9 mouse cellular contexts compared by ENCODE assay signal in genomic region chr11:85844971-85845370, GRCm38 (mm10). TPM values are rescaled to one million over a fixed set of nuclear protein-coding genes. Genes with fewer than 3 reads are reported as not detected.
DNase-seq lines count a peak whose midpoint lies in the region; ATAC-seq and TF ChIP-seq lines count a peak whose summit lies in the region.
"Had no signal": no experiment of that assay in that cellular context is flagged by ENCODE, and none has a peak within 500 bp of the region (broad histone marks: within the 10 kb centered on the region; RNA-seq: fewer than 3 reads in every experiment).

No protein-coding gene starts in this region.

- no peaks in the 10 kb centered on the region for H3K36me3 ChIP-seq in heart, adult 2 months (ENCODE audit: control insufficient read depth, insufficient read depth, low read length)
- H3K36me3 ChIP-seq in testis, adult 2 months (ENCODE audit: control insufficient read depth, insufficient read depth, low read length) = no peaks in the 10 kb centered on the region
- H3K36me3 ChIP-seq in limb, embryonic 11.5 days (ENCODE audit: control insufficient read depth, insufficient read depth, low read length) = no peaks in the 10 kb centered on the region

- H3K27ac ChIP-seq in heart, adult 2 months = peak overlapping the region; percentile 73
- peak overlapping the region; percentile 87 for H3K27ac ChIP-seq in testis, adult 2 months (ENCODE audit: control insufficient read depth, insufficient read depth, low read depth, low read length)
- H3K27ac ChIP-seq in limb, embryonic 11.5 days (replicated peaks; ENCODE audit: low read depth, low read length) = no peak overlapping the region

- TF ChIP-seq EP300 in heart, adult 2 months (IDR thresholded peaks at IDR 0.05; ENCODE audit: insufficient read depth, low read depth, low read length) = no peak

- no peak overlapping the region; the same call in 1 of the 2 replicates for H3K4me3 ChIP-seq in heart, adult 2 months
- H3K4me3 ChIP-seq in testis, adult 2 months (ENCODE audit: control insufficient read depth, low read depth, low read length) = peak overlapping the region; percentile 93
- no peak overlapping the region; the same call in 1 of the 2 replicates for H3K4me3 ChIP-seq in limb, embryonic 11.5 days (ENCODE audit: low read depth, low read length)

- H3K9me3 ChIP-seq in limb, embryonic 11.5 days (ENCODE audit: control insufficient read depth, low read length) = no peaks in the 10 kb centered on the region

- no peak overlapping the region; the same call in 1 of the 2 replicates for H3K9ac ChIP-seq in heart, adult 2 months (ENCODE audit: low read depth, low read length)
- H3K9ac ChIP-seq in limb, embryonic 11.5 days (ENCODE audit: low read length) = no peak overlapping the region

- no peak for DNase-seq in heart, adult 2 months
- no peak for DNase-seq in heart, adult 11 months
- DNase-seq in testis, postnatal 14 days (ENCODE audit: low spot score) = no peak
- DNase-seq in limb, embryonic 11.5 days (ENCODE audit: low spot score) = no peak
- DNase-seq in yolk sac, embryonic 10.5 days (ENCODE audit: low spot score) = peak; percentile 25
- DNase-seq in adrenal gland, adult 8-10 months = no peak
- no peak for DNase-seq in gastrocnemius, postnatal 4 days (ENCODE audit: low spot score in 2 of 2)

- peaks cover 4% of the 10 kb centered on the region for H3K4me1 ChIP-seq in heart, adult 2 months (ENCODE audit: control insufficient read depth, insufficient read depth, low read length)
- H3K4me1 ChIP-seq in testis, adult 2 months (ENCODE audit: control insufficient read depth, insufficient read depth, low read length) = peaks cover 68% of the 10 kb centered on the region
- peaks cover 20% of the 10 kb centered on the region for H3K4me1 ChIP-seq in limb, embryonic 11.5 days (ENCODE audit: control insufficient read depth, insufficient read depth, low read length)

- no peak for TF ChIP-seq CTCF in heart, adult 2 months (IDR thresholded peaks at IDR 0.05)
- no peak for TF ChIP-seq CTCF in testis, adult 2 months (IDR thresholded peaks at IDR 0.05; ENCODE audit: control insufficient read depth, insufficient read depth, insufficient replicate concordance, low read depth, low read length)

- ATAC-seq in limb, embryonic 11.5 days (ENCODE audit: insufficient number of reproducible peaks, low FRiP score, low TSS enrichment, low read depth) = no peak

- intact Hi-C loops in heart, adult 2 months (cut with DNase I) = loop anchor here (2.0 to 5.0 kb wide), 7 partner anchors 128 to 512 kb away; partner anchors contain the start of gene Med13

- H3K4me2 ChIP-seq in limb, embryonic 11.5 days (ENCODE audit: low read depth, severe bottlenecking) = peak overlapping the region; percentile 74; the same call in 1 of the 2 replicates

- WGBS in heart, adult 2 months = 43% methylated on average over 5 of the region's 5 CpGs
- 27% methylated on average over 5 of the region's 5 CpGs for WGBS in limb, embryonic 11.5 days

- 0 out of 2 replicates have a peak, but pooled peaks cover 2% of the 10 kb centered on the region for H3K27me3 ChIP-seq in heart, adult 2 months (ENCODE audit: control insufficient read depth, insufficient read depth, low read length)
- peaks cover 3% of the 10 kb centered on the region for H3K27me3 ChIP-seq in testis, adult 2 months (ENCODE audit: control insufficient read depth, insufficient read depth, low read length)
- H3K27me3 ChIP-seq in limb, embryonic 11.5 days (ENCODE audit: control insufficient read depth, insufficient read depth, low read length) = peaks cover 20% of the 10 kb centered on the region

- no peaks in the 10 kb centered on the region for H3K79me2 ChIP-seq in heart, adult 2 months (replicated peaks; ENCODE audit: control insufficient read depth, insufficient read depth, low read length)

- no peak for TF ChIP-seq POLR2A in heart, adult 2 months (IDR thresholded peaks at IDR 0.05; ENCODE audit: insufficient read depth, low read depth, low read length)
- TF ChIP-seq POLR2A in testis, adult 2 months (IDR thresholded peaks at IDR 0.05; ENCODE audit: control insufficient read depth, low read depth, low read length) = no peak

RNA-seq across cellular contexts. Expression of gene Gm11444, which starts 5.2 kb away (rescaled TPM):
- not detected for total RNA-seq in heart, adult 2 months (2021)
- not detected in 2 replicates for polyA plus RNA-seq in heart, adult 2 months (2012; rRNA removed)
- polyA plus RNA-seq in testis, adult 2 months (2012; rRNA removed) = 5.7 and 8.4 TPM in 2 replicates
- not detected in 2 replicates for polyA plus RNA-seq in limb, embryonic 11.5 days (2014; fragmentation: Nextera tagmentation; extraction: Ambion mirVana)
- total RNA-seq in adrenal gland, adult 8-10 months (2022) = not detected
- not detected for total RNA-seq in gastrocnemius, postnatal 4 days (2021)
- total RNA-seq: adrenal gland, adult 2 months had no signal
- polyA plus RNA-seq: adrenal gland, adult 2 months had no signal

RNA-seq across cellular contexts. Expression of gene Tbx2, which starts 12.6 kb away (rescaled TPM):
- total RNA-seq in heart, adult 2 months (2021) = 1 to 10 TPM; 5.5 to 5.7 TPM
- polyA plus RNA-seq in heart, adult 2 months (2012; rRNA removed) = 6.9 and 7.5 TPM in 2 replicates
- 2.3 and 4.0 TPM in 2 replicates for polyA plus RNA-seq in testis, adult 2 months (2012; rRNA removed)
- 11.3 and 14.9 TPM in 2 replicates for polyA plus RNA-seq in limb, embryonic 11.5 days (2014; fragmentation: Nextera tagmentation; extraction: Ambion mirVana)
- 10 to 100 TPM; 23.4 to 30.5 (median 24.9) TPM for total RNA-seq in adrenal gland, adult 8-10 months (2022)
- total RNA-seq in gastrocnemius, postnatal 4 days (2021) = 10 to 100 TPM; 17.1 to 20.8 TPM

RNA-seq across cellular contexts. Expression of gene Tbx4, which starts 41.3 kb away (rescaled TPM):
- not detected for total RNA-seq in heart, adult 2 months (2021)
- polyA plus RNA-seq in heart, adult 2 months (2012; rRNA removed) = 0.09 and 0.55 TPM in 2 replicates
- 0.61 TPM in 2 replicates for polyA plus RNA-seq in testis, adult 2 months (2012; rRNA removed)
- polyA plus RNA-seq in limb, embryonic 11.5 days (2014; fragmentation: Nextera tagmentation; extraction: Ambion mirVana) = 36.3 and 36.7 TPM in 2 replicates
- total RNA-seq in adrenal gland, adult 8-10 months (2022) = under 1 TPM in 2 of 4 experiments, not detected in 2; 0.10 to 0.15 TPM
- total RNA-seq in gastrocnemius, postnatal 4 days (2021) = 1 to 10 TPM; 5.8 to 6.2 TPM

Comparison
In these comparisons a context has a peak if more than half of its experiments do, and no peak if none do; other contexts are left out.
1. RNA of gene Tbx4, which starts 41.3 kb away (total RNA-seq): 5.8 to 6.2 TPM in gastrocnemius, postnatal 4 days; 0.10 to 0.15 TPM in adrenal gland, adult 8-10 months and not detected in heart, adult 2 months; every median in the first group is over 4 times any median in the second.